Mouse (Mus musculus): ENCODE data around the gene Clip1. TPM values are rescaled to one million over a fixed set of nuclear protein-coding genes. Genes with fewer than 3 reads are reported as not detected.

The Clip1 gene
- polyA plus RNA-seq, 1 experiment from 2014 or later = 46.6 TPM

- 85% methylated on average over 7 of the region's 7 CpGs for WGBS
- Histone ChIP-seq H3K27me3 (no peaks in the 10 kb centered on the region), H3K9me3 (no peaks in the 10 kb centered on the region), H3K4me3 (no peak overlapping the region), H3K27ac (no peak overlapping the region), H3K36me3 (peaks cover 28% of the 10 kb centered on the region), H3K4me2 (no peak overlapping the region), H3K4me1 (peaks cover 12% of the 10 kb centered on the region), H3K9ac (no peak overlapping the region)
- ATAC-seq (ENCODE audit: insufficient number of reproducible peaks, low FRiP score, low TSS enrichment, low read depth) = no peak
Measured at GRCm38 (mm10) chr5:123696244-123696643, 11.8 kb upstream of the Clip1 start.

DNA sequence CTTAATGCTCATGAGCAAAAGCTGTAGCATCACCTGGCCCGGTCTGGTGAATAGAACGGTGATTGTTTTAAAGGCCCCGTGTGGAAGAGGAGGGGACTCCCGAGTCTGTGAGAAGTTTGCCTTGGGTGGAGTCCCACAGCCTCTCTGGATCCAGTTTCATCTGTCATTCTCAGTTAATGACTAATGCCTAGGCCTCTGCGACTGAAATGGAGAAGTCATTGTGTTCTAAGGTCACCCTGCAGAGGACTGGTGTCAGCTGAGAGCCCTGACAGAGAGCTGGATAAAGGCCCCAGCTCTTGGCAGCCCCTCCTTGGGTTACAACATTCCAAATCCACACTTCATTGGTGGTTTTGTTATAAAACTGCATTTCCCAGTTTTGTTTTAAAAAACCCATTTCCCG is 10.1 kb upstream of the Clip1 start:
- H3K27me3 ChIP-seq = no peaks in the 10 kb centered on the region
- 42% methylated on average over 6 of the region's 6 CpGs for WGBS
- no peak overlapping the region; the same call in 1 of the 2 replicates for H3K27ac ChIP-seq
- H3K4me1 ChIP-seq = peaks cover 7% of the 10 kb centered on the region
- H3K9me3 ChIP-seq = no peaks in the 10 kb centered on the region
- peaks cover 14% of the 10 kb centered on the region for H3K36me3 ChIP-seq
- no peak overlapping the region for H3K4me2 ChIP-seq
- H3K4me3 ChIP-seq = no peak overlapping the region
- no peak for ATAC-seq (ENCODE audit: insufficient number of reproducible peaks, low FRiP score, low TSS enrichment, low read depth)
- H3K9ac ChIP-seq = no peak overlapping the region

GRCm38 (mm10) chr5:123683377-123684220 is 819 bp downstream of the Clip1 start:
- Histone ChIP-seq H3K9me3 (no peaks in the 10 kb centered on the region), H3K9ac (peak overlapping the region; percentile 93), H3K4me3 (peak overlapping the region; percentile 93), H3K4me1 (peaks cover 32% of the 10 kb centered on the region), H3K27ac (peak overlapping the region; percentile 90), H3K27me3 (no peaks in the 10 kb centered on the region), H3K36me3 (no peaks in the 10 kb centered on the region), H3K4me2 (peak overlapping the region; percentile 79)
- ATAC-seq (ENCODE audit: insufficient number of reproducible peaks, low FRiP score, low TSS enrichment, low read depth) = peak; percentile 60; the same call in 1 of the 2 replicates
- WGBS = 1% methylated on average over 82 of the region's 92 CpGs

DNA sequence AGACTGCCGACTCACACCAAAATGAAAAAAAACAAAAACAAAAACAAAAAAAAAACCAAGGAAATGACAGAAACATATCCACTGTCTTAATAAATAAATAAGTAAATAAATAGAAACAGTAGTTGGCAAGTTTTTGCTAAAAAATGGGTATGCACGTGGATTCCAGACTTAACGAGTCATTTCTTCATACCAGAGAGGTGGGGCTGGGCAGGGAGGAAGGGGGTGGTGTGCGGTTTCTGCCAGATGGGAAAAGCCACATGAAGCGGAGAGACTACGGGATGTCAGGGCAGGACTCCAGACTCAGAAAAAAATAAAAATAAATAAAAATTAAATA is 1.4 kb downstream of the Clip1 start:
- Histone ChIP-seq H3K9me3 (no peaks in the 10 kb centered on the region), H3K27me3 (no peaks in the 10 kb centered on the region), H3K27ac (peak overlapping the region; percentile 90), H3K4me1 (peaks cover 32% of the 10 kb centered on the region), H3K9ac (0 out of 2 replicates have a peak overlapping the region, but pooled peaks have one; percentile 93), H3K4me2 (peak overlapping the region; percentile 79), H3K36me3 (no peaks in the 10 kb centered on the region), H3K4me3 (peak overlapping the region; percentile 93)
- 3% methylated on average over 6 of the region's 6 CpGs for WGBS
- ATAC-seq (ENCODE audit: insufficient number of reproducible peaks, low FRiP score, low TSS enrichment, low read depth) = peak; percentile 32; the same call in 1 of the 2 replicates

DNA sequence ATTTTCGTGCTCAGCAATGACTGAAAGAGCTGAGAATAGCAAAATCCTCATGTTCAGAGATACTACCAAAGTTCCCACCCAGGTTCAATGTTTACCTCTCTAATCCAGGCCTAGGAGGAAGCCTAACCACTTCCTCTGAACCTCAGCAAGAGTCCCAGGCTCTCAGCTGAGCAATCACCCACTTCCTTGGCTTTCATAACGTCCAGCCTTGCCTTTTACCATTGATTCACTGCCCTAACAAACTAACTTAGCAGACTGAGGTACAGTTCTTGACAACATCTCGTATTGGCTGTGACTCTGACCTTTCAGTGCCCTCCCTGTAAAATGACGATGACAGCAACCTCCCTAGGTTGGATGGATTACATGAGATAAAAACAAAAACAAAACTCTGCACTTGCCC is 2.0 kb downstream of the Clip1 start:
- H3K36me3 ChIP-seq = no peaks in the 10 kb centered on the region
- no peak for ATAC-seq (ENCODE audit: insufficient number of reproducible peaks, low FRiP score, low TSS enrichment, low read depth)
- H3K9me3 ChIP-seq = no peaks in the 10 kb centered on the region
- 39% methylated on average over 4 of the region's 4 CpGs for WGBS
- peaks cover 32% of the 10 kb centered on the region for H3K4me1 ChIP-seq
- peak overlapping the region; percentile 79 for H3K4me2 ChIP-seq
- H3K9ac ChIP-seq = no peak overlapping the region
- H3K4me3 ChIP-seq = peak overlapping the region; percentile 93
- no peaks in the 10 kb centered on the region for H3K27me3 ChIP-seq
- H3K27ac ChIP-seq = no peak overlapping the region; the same call in 1 of the 2 replicates

GRCm38 (mm10) chr5:123679546-123680263 is 4.7 kb downstream of the Clip1 start:
- no peaks in the 10 kb centered on the region for H3K36me3 ChIP-seq
- no peak overlapping the region for H3K4me3 ChIP-seq
- WGBS = 13% methylated on average over 5 of the region's 5 CpGs
- no peak overlapping the region for H3K4me2 ChIP-seq
- H3K27ac ChIP-seq = peak overlapping the region; percentile 78
- no peaks in the 10 kb centered on the region for H3K27me3 ChIP-seq
- H3K9ac ChIP-seq = no peak overlapping the region
- no peak for ATAC-seq (ENCODE audit: insufficient number of reproducible peaks, low FRiP score, low TSS enrichment, low read depth)
- no peaks in the 10 kb centered on the region for H3K9me3 ChIP-seq
- peaks cover 26% of the 10 kb centered on the region for H3K4me1 ChIP-seq

DNA sequence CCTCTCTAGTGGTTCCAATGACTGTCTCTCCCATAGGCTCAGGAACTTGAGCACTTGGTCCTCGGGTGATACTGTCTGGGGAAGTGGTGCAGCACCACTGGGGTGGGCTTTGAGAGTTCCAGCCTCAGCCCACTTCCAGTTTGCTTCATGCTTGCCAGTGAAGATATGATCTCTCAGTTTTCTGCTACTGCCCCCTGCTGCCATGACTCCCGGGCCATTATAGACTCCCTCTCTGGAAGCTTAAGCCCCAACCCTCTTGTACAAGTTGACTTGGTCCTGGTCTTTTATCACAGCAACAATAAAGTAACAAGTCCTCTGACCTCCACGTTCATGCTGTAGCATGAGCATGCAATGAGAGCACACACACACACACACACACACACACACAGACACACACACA is 5.3 kb downstream of the Clip1 start:
- H3K4me3 ChIP-seq = no peak overlapping the region
- no peak overlapping the region for H3K9ac ChIP-seq
- no peak overlapping the region for H3K27ac ChIP-seq
- H3K27me3 ChIP-seq = no peaks in the 10 kb centered on the region
- H3K4me1 ChIP-seq = peaks cover 26% of the 10 kb centered on the region
- H3K36me3 ChIP-seq = no peaks in the 10 kb centered on the region
- no peak overlapping the region for H3K4me2 ChIP-seq
- WGBS = 74% methylated on average over 3 of the region's 3 CpGs
- ATAC-seq (ENCODE audit: insufficient number of reproducible peaks, low FRiP score, low TSS enrichment, low read depth) = no peak
- no peaks in the 10 kb centered on the region for H3K9me3 ChIP-seq

- no peak for ATAC-seq (ENCODE audit: insufficient number of reproducible peaks, low FRiP score, low TSS enrichment, low read depth)
Measured at GRCm38 (mm10) chr5:123675717-123676116, 8.7 kb downstream of the Clip1 start.

GRCm38 (mm10) chr5:123675221-123675620 is 9.2 kb downstream of the Clip1 start:
- no peak overlapping the region for H3K4me3 ChIP-seq
- peaks cover 26% of the 10 kb centered on the region for H3K4me1 ChIP-seq
- H3K4me2 ChIP-seq = no peak overlapping the region
- no peak overlapping the region for H3K9ac ChIP-seq
- H3K27ac ChIP-seq = no peak overlapping the region
- H3K9me3 ChIP-seq = no peaks in the 10 kb centered on the region
- no peaks in the 10 kb centered on the region for H3K36me3 ChIP-seq
- H3K27me3 ChIP-seq = no peaks in the 10 kb centered on the region
- WGBS = 33% methylated on average over 3 of the region's 3 CpGs
- ATAC-seq (ENCODE audit: insufficient number of reproducible peaks, low FRiP score, low TSS enrichment, low read depth) = no peak

More at GRCm38 (mm10) chr5:123675717-123676116, 8.7 kb downstream of the Clip1 start:
- Histone ChIP-seq H3K27ac (no peak overlapping the region), H3K4me1 (peaks cover 23% of the 10 kb centered on the region), H3K9ac (no peak overlapping the region), H3K36me3 (no peaks in the 10 kb centered on the region), H3K4me2 (no peak overlapping the region), H3K27me3 (no peaks in the 10 kb centered on the region), H3K9me3 (no peaks in the 10 kb centered on the region), H3K4me3 (no peak overlapping the region)
- 83% methylated on average over 9 of the region's 9 CpGs for WGBS

DNA sequence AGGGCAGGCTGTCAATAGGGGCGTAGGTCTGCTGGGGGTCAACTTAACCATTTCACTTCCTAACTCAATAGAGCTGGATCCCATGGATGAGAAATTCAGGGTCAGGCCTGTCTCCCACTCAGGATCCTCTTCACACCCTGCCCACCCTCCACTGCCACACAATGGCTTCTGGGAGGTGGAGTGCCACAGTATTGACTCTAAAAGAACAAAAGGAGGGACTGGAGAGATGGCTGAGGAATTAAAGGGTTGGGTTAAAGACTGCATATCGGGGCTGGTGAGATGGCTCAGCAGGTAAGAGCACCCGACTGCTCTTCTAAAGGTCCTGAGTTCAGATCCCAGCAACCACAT is 13.0 kb downstream of the Clip1 start:
- H3K4me2 ChIP-seq = no peak overlapping the region
- no peak overlapping the region for H3K9ac ChIP-seq
- ATAC-seq (ENCODE audit: insufficient number of reproducible peaks, low FRiP score, low TSS enrichment, low read depth) = no peak
- H3K36me3 ChIP-seq = no peaks in the 10 kb centered on the region
- H3K4me1 ChIP-seq = peaks cover 22% of the 10 kb centered on the region
- H3K27ac ChIP-seq = no peak overlapping the region
- H3K4me3 ChIP-seq = no peak overlapping the region
- WGBS = 78% methylated on average over 3 of the region's 3 CpGs
- H3K9me3 ChIP-seq = no peaks in the 10 kb centered on the region
- H3K27me3 ChIP-seq = no peaks in the 10 kb centered on the region

- no peak for ATAC-seq (ENCODE audit: insufficient number of reproducible peaks, low FRiP score, low TSS enrichment, low read depth)
- H3K4me2 ChIP-seq = no peak overlapping the region
- H3K9me3 ChIP-seq = no peaks in the 10 kb centered on the region
- no peaks in the 10 kb centered on the region for H3K36me3 ChIP-seq
- no peak overlapping the region for H3K4me3 ChIP-seq
- no peaks in the 10 kb centered on the region for H3K27me3 ChIP-seq
- peak overlapping the region; percentile 43; the same call in 1 of the 2 replicates for H3K27ac ChIP-seq
- WGBS = 21% methylated on average over 14 of the region's 14 CpGs
- peaks cover 22% of the 10 kb centered on the region for H3K4me1 ChIP-seq
- H3K9ac ChIP-seq = no peak overlapping the region
Measured at GRCm38 (mm10) chr5:123670800-123671472, 13.5 kb downstream of the Clip1 start.
